Mouse (Mus musculus): Measurements from ENCODE around the gene Ptgdr2.
A peak's percentile ranks its signal among the peaks of the same experiment; 100 is the strongest.

Gene Ptgdr2

DNA sequence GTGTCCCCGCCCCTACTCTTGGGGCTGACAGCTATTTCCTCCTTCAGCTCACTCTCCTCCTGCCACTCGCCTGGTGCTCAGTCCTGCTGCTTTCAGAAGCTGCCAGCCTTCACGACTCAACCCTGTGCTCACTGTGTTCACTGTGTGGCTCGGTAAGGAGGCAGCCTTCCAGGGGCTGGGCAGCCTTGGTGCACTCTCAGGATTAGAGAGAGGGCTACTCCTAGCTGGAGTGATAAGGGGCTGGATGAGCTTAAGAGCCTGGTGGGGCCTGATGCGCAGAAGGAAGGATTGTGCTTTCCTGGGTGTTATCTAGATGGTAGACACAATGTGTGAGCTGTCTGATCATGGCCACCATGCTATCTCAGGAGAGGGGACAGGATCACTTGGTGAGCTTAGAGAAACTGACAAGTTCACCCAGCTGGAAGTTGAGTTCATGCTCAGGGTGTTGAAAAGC is at the start of gene Ptgdr2:
Ptgdr2 (plus strand) TSS at position 51 of the 454 bp plus-strand sequence.
- DNase-seq = no peak

DNA sequence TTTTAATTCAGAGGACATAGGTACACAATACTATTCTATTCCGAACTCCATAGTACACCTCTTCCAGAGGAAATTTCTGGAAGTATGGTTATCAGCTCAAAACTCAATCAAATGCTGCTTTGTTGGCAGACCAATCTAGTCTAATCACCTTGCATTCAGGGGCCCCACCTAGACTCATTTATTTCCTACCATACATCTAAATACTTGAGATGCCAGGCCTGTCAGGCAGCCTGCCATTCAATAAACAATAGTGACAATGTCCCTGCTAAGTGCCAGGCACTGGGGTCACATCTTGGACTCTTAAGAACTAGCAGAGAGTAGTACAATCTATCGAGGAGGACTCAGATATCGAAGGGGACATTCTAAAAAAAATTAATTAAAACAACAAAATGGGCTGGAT is 44.8 kb upstream of the Ptgdr2 start:
- no peak for DNase-seq

DNA sequence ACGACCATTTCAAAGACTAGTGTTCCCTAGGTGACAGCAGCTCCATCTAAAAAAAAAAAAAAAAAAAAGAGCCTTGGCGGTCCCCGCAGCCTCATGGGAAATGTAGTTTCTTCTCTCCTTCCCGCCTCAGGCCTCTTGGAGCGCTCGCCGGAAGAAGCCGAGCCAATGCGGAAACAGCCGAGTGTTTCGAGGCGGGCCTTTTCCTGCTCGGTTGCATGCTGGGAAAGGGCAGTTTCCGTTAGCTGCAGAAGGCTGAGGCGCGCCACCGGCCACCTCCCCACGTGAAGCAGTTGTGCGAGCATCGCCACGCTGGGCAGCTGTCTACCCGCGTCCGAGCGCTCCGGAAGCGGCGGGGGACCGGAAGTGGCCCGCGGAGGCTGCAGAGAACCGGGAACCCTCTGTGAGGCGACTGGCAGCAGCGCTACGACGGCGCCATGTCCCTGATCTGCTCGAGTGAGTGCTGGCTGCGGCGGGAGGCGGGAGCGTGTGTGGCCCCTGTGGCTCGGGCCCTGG is 41.9 kb upstream of the Ptgdr2 start, which contains the start of gene Prpf19:
Prpf19 (plus strand) TSS at position 216 of the 513 bp plus-strand sequence.
- DNase-seq = peak; percentile 98

DNA sequence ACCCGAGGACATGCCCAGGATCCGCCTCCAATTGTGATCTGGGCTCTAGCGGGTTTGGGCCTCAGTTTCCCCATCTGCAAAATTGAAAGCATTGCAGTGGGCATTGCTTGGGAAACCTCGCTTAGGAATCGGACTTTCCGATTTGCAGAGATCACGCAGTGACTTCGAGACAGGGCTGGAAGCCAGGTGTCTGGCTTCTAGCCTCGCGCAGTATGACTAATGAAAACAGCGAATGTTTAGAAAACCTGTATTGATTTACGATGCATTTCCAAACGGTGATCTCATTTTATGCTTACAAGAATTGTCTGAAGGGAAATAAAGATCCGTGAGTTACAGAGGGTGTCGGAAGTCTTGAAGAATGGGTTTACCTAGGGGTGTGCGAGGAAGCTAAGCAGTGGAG is 41.3 kb upstream of the Ptgdr2 start:
- no peak for DNase-seq

DNA sequence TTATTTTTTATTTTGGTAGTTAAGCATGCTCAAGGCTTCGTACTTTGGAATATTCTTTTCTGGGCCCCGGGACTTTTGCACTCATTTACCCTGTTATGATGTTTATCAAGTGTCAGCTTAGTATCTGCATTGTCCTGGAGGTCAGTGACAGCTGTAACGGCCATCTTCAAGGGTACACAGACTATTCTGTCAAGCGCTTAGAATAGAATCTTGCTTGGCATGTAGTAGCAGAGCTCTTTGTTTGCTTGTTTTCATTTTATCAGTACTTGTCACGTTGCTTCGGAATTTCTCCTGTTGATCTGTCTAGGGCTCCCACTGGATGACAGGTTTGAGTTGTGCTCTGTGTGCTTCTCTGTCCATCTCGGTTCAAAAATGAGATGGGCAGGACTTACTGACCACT is 40.1 kb upstream of the Ptgdr2 start:
- no peak for DNase-seq

DNA sequence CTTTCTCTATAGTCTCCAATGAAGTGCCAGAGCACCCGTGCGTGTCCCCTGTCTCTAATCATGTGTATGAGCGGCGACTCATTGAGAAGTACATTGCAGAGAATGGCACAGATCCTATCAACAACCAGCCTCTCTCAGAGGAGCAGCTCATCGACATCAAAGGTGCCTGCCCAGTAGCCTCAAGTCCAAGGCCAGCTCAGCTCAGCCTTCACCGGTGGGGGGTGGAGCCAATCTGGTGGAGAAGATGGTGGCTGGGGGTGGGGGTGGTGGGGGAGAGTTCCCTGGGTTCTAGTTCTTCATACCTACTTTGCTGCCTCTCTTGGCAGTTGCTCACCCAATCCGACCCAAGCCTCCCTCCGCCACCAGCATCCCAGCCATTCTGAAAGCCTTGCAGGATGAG is 39.5 kb upstream of the Ptgdr2 start:
- no peak for DNase-seq

DNA sequence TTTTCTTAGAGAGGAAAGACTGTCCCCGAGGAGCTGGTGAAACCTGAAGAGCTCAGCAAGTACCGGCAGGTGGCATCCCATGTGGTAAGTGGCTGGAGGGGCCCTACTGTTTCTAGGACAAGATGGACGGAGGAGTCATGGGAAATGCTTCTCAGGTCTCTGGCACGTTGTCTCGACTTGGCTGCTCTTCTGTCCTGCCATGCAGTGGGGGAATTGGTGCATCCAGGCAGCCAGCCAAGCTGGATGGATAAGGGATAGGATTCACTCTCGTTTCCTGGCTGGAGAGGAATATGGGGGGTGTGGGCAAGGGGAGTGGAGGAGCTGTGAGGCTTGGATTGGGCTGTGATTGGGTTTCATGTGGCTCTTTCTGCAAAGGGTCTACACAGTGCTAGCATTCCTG is 36.6 kb upstream of the Ptgdr2 start:
- DNase-seq = no peak

DNA sequence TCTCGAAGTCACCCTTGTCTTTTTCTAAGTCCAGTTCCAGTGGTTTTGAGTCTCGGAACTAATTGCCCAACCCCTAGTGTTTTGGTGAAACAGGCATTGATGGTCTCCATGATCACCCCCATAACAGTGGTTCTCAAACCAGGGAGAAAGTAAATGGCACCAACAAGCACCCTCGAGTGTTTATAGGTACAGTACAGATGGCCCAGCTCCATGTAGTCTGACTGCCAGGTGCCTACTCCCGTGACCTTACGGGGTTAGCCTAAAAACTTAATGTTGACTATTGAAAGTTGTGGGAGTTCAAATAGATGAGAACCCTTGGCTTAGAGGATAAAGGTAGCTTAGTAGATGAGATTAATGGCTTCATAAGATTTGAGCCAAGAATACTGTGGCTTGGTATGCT is 35.9 kb upstream of the Ptgdr2 start:
- no peak for DNase-seq

DNA sequence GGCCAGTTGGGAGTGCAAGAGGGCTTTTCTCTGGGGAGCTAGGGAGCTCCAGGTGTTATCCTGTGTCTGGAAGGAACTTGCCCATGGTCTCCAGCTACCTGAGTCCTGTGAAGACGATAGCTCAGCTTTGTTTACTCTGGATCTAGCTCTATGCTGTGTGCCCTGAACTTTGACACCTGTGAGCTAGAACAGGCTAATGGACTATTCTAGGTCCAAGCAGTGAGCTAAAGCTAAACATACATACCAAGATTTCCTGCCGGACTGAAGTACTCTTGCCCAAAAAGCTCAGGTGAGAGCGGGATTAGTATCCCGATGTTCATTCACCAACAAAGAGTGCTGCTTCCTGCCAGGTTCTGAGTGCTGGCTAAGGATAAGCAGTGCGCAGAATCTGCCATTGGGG is 32.4 kb upstream of the Ptgdr2 start:
- DNase-seq = no peak

DNA sequence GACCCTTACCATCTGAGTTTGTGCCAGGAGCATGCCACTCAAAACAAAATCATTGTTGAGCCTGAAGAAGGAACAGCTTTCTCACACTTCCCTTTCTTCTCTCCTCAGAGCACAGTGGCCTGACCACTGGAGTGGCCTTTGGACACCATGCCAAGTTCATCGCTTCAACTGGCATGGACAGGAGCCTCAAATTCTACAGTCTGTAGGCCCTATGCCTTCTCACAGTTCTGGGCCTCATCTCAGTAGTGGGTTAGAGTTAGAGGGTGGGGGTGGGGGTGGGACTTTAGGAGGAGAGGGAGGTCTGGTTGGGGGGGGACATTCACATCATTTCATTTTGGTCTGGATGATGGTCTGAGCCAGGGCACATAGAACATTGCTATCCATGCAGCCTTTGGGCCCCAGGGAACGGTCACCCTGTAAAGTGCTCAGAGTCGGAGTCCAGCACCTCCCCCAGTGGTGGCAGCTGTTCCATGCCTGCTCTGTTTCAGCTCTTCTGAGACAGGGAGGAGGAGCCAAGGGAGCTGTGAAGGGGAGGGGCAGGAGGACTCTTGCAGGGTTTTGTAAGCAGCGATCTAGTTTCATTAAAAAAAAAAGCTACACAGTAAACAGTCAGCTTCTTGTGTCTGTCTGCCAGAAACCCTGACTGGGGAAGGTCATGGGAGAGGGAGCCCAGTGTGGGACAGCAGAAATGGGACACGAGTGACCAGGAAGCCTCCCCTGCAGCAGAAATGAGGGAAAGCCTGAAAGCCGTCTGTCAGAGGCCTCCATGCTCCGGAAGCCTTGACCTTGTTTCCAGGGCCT is 31.8 kb upstream of the Ptgdr2 start:
- DNase-seq = peak; percentile 62

DNA sequence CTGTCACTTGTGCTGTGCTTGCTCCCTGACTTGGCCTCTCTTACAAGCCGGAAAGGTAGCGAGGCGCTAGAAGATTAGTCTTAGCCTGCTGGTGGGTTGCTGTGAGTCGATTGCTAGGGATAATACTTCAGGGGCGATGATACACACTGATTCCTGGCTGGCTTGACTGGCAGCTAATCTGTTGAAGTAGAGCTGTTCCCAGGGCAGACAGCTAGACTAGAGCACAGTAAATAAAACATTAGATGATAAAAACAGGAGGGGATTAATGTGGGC is 31.3 kb upstream of the Ptgdr2 start:
- DNase-seq = no peak

DNA sequence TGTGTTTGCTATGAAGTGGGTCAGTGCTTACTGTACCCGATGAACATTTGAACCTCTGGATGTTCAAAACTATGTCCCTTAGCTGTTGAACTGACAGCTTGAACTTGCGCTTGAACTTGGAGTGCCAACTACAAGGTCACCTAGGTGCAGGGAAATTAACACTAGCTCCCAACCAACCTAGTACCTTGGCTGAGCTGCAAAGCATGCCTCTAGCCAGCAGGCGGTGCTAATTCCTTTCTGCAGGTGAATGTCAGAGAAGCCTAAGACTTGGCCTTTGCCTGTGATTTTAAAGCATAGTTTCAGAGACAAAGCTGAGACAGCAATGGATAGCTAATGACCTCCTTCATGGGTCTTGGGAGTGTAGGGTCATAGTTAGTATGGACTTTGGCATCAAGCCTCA is 29.1 kb upstream of the Ptgdr2 start:
- DNase-seq = peak; percentile 72

DNA sequence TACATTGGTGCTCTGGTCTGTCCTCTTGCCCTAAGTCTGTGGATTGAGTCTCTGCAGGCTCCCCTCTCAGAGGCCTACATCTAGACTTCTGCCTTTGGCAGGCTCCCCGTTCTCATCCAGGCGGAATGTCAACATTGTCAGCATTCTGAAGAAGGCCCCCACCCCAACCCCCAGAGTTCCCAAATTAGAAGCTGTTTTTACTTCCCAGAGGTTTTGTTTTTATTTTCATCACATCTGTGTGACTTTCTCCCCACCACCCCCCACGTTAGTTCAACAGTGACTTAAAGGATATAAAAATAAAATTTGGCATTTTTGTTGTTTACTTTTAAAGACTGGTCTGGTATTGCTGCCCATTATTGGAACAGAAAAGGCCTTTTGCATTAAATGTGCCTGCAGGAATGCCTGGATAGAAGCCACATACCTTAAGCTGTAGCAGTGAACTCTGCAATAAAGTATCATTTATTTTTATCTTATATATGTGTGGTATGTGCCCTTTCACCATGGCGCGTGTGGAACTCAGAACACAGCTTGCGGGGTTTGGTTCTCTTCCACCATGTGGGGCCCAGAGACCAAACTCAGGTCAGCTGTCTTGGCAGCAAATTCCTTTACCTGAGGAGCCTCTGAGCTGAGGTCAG is 27.8 kb upstream of the Ptgdr2 start:
- DNase-seq = no peak

DNA sequence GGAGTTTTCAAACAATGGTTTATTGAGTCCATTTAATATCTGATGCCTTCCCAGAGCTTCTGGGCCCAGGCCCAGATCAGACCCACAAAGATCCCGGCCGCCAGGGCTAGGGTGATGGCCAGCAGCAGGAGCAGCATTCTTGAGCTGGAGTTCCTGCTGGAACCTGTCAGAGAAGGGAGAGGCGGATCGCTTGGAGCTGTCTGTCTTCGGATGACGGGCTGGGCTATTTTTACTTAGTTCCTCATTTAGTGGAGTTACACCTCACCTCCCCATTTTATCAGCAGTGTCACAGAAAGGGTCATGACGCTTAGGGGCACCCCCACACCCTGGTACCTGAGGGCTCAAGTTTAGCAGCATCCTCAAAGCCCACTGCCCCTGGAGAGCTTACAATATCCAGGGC is 22.7 kb upstream of the Ptgdr2 start:
- DNase-seq = no peak

DNA sequence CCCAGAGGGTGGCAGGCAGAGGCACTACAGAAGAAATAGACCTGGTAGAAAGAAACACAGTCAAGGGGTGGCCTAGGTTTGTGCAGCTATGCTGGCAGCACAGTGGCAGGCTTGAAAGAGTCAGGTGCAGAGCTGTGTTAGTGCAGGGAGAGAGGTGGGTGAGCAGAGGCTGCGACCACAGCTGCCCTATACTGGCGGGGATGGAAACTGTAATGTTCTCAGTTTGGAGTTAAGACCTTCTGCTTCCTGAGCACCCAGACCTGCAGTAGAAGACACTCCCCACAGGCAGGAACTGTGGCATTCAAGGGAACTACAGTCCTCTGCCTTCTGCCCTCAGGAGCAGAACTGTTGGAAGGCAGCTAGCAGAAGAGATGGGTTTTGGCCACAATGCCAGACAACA is 22.1 kb upstream of the Ptgdr2 start:
- DNase-seq = no peak

DNA sequence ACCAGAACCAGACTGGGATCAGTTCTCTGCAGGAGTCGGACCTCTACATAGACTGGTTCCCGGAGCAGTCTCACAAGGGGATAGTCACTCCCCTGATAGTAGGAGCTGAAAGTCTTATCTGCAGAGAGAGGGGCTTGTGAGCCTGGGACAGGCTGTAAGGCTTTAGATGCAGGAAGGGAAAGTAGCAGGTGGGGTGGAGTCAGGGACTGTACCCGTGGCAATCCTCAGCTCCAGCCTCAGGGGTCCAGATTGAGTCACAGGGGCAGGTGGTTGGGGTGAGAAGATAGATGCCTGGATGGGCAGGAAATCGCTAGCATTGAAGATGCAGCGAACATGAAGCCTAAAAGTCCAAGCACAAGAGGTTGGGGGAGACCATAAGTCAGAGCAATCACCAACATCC is 20.5 kb upstream of the Ptgdr2 start:
- no peak for DNase-seq

DNA sequence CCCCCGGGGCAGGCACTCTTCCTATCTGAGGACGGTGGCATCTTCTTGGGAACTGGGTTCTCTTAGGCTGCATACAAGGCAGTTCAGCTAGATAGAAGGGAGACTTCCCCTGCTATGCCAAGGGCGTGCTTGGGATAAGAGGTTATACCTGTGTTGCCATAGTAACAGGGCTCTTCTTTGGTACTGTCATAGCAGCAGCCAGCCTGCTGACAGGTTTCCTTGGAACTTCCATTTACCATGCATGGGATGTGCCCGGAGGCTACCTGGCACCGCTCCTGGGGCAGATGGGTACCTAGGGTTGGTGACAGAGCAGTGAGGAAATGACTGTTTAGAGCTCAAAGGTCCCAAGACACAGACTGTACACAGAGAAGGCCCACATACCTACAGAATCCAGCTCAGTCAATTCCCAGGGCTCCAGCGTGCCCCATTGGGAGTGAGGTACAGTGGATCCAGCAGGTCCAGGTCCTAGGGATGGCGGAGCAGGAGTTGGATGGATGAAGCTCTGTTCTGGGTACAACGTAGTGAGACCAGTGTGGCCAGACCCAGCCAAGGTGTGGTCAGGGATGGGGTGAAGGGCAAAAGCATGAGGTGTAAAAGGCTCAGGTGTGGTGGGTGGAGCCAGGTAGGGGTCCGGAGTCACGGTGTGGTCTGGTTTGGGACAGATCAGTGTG is 18.5 kb upstream of the Ptgdr2 start:
- no peak for DNase-seq

DNA sequence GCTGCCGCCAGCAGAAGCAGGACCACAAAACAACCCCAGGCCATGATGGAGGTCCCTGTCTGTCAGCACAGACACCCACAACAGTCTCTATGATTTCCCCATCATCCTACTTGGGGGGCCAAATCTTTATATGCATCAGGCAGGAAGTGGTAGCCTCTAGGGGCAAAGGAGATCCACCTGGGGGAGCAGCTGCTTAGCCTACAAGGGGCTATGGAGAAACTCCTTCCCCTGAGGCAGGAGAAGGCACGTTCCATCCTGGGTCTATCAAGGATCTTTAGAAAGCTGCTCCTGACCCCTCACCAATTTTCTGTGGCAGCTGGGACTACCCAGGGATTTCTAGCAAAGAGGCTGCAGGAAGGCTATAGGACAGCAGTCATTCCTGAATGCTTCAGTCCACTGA is 16.4 kb upstream of the Ptgdr2 start, which contains the start of gene Zp1:
Zp1 (minus strand) TSS at position 101 of the 400 bp plus-strand sequence.
- no peak for DNase-seq

DNA sequence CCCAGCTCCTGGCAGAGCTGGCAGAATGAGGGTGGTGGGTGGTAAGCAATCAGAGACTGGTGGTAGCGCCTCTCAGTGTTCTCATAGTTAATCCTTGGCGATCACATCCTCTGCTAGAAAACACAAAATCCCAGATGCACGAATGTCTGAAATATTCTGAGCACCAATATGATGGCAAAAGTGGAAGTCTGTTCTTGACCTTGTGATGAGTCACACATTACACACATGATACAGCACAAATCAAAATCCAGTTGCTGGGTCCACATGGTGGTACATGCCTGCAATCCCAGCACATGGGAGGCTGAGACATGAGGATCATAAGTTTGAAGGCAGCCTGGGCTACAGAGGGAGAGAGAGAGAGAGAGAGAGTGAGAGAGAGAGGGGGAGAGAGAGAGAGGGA is 15.9 kb upstream of the Ptgdr2 start:
- no peak for DNase-seq

DNA sequence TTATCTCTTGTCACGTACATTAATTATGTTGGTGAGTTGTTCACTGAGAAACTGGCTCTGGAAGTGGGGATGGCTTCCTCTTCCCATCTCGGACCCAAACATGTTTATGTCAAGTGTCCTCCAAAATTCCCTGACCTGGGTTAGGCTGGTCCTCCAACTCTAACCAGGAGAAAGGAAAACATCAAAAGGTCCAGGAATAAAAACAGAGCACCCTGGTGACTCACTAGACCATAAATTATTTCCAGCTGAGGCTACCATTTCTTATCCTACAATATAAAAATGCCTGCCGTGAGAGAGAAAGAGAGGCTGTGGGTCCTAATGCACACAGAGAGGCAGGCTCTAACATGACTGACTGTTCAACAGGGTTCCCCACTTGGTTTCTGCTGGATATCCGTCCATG is 12.7 kb upstream of the Ptgdr2 start:
- DNase-seq = no peak

DNA sequence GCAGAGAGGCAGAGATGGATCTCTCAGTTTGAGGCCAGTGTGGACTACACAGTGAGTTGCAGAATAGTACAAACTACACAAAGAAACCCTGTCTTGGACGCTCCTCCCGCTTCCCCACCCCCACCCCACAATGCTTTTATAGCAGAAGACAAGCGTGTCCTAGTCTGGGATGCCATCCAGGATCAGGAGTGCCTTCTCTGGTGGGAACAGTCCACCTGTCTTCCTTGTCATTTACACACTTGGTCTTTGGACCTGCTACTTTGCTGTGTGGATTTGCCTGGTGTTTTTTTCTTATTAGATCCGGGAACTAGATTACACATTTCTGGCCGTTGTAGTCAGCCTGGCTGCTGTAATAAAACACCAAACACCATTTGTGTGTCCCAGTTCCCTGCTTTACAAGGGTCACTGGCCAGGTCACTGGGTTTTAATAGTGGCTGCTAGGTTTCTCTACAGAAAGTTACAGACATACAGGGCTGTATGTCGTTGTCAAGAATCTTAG is 10.8 kb upstream of the Ptgdr2 start:
- DNase-seq = peak; percentile 27

DNA sequence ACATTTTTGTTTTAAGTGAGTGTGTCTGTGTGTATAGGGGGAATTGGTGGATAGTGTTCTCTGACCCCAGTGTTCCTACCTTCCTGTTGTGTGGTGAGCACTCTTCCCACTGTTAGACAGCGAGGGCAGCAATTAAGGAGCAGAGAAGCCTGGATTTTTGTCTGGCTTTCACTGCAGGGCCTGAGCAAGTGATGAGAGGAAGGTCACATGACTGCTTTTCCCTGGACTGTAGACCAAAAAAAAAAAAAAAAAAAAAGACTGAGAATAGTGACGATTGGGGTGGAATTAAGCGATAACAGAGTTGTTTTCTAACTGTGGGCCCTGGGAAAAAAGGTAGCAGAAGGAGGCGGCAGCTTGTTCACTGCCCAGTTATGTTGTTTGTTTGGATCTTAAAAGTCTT is 10.3 kb upstream of the Ptgdr2 start:
- DNase-seq = no peak

DNA sequence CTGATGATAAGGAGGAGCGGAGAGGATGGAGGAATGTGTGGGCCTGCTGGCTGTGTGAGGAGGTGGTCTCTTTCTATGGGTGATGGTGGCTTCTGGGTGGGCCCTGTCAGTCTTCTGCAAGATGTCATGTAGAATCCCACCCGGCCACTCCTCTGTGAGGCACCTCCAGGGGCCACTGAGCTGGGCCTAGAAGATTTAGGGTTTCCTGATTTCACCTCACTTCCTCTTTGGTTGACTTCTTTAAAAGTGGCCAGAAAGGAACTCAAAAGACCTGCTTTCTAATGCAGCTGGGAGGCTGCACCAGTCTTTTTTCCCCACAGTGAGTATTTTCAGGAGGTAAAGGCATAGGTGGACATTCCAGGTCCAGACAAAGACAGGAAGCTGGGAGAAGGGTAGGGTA is 6.3 kb upstream of the Ptgdr2 start:
- no peak for DNase-seq

DNA sequence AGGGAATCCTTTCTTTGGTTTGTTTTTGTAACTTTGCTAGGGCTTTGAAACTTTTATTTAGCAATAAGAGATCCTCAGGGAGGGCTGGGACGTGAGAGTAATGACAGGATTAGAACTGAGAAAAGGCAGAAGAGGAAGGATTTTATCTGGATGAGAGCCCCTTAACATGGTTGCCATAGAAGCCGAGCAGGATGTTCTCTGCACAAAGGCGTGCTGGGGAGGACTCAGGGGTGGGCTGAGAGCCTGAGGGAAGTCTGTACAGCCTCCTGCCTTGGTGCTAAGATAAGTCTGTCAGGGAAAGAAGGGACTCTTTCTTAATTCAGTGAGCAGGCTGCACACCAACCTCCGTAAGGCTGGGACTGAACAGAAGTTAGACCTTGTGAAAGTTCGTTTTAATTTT is 1.9 kb upstream of the Ptgdr2 start:
- DNase-seq = no peak
